Mouse (Mus musculus) yolk sac, embryonic 10.5 days (tissue): ENCODE measurements around the gene Bahcc1.

ENCODE experiments used
- DNase-seq: peaks from one replicate; pipeline ENCODE4 v3.0.0-alpha.2; 2017; ENCODE audit warnings: low spot score

The Bahcc1 gene

GRCm38 (mm10) chr11:120206669-120207090 is 26.1 kb upstream of the Bahcc1 start:
- DNase-seq, result no peak

- DNase-seq, result no peak
Measured at GRCm38 (mm10) chr11:120208848-120209247, 23.9 kb upstream of the Bahcc1 start.

GRCm38 (mm10) chr11:120209462-120209861 is 23.3 kb upstream of the Bahcc1 start:
- DNase-seq, result no peak

GRCm38 (mm10) chr11:120215726-120216241 is 17.0 kb upstream of the Bahcc1 start:
- peak; percentile 42 for DNase-seq

GRCm38 (mm10) chr11:120216540-120217324 is 16.0 kb upstream of the Bahcc1 start:
- peak; percentile 82 for DNase-seq

GRCm38 (mm10) chr11:120218176-120218856 is 14.4 kb upstream of the Bahcc1 start:
- no peak for DNase-seq

- peak; percentile 23 for DNase-seq
Measured at GRCm38 (mm10) chr11:120218946-120219345, 13.8 kb upstream of the Bahcc1 start.

GRCm38 (mm10) chr11:120219916-120220522 is 12.7 kb upstream of the Bahcc1 start:
- DNase-seq, result peak; percentile 21

- DNase-seq, result peak; percentile 11
Measured at GRCm38 (mm10) chr11:120220963-120221827, 11.6 kb upstream of the Bahcc1 start.

- no peak for DNase-seq
Measured at GRCm38 (mm10) chr11:120222425-120223104, 10.2 kb upstream of the Bahcc1 start.

GRCm38 (mm10) chr11:120223586-120224487 is 8.9 kb upstream of the Bahcc1 start:
- no peak for DNase-seq

GRCm38 (mm10) chr11:120224488-120225255 is 8.1 kb upstream of the Bahcc1 start:
- no peak for DNase-seq

- DNase-seq, result peak; percentile 66
Measured at GRCm38 (mm10) chr11:120225256-120226195, 7.2 kb upstream of the Bahcc1 start.

- DNase-seq, result no peak
Measured at GRCm38 (mm10) chr11:120226421-120227280, 6.1 kb upstream of the Bahcc1 start.

- DNase-seq, result peak; percentile 47
Measured at GRCm38 (mm10) chr11:120227571-120228051, 5.1 kb upstream of the Bahcc1 start.

GRCm38 (mm10) chr11:120228116-120228890 is 4.4 kb upstream of the Bahcc1 start:
- no peak for DNase-seq
